Mouse (Mus musculus) CD4-positive, CD25-positive, alpha-beta regulatory T cell, adult 9 weeks (primary cell): ENCODE results near the gene Npvf. TPM values are rescaled to one million over a fixed set of nuclear protein-coding genes. Genes with fewer than 3 reads are reported as not detected.

Experiments
- polyA plus RNA-seq: library from polyadenylated mRNA; unstranded; fragments of 100-300 nt; shearing (Covaris generic); gene quantifications from one replicate; pipeline ENCODE4 v1.2.1, GENCODE M21; 2017

Gene Npvf
- not detected for polyA plus RNA-seq

GRCm38 (mm10) chr6:50654356-50654755, at the start of gene Npvf:
Gene Npvf (minus strand): TSS chr6:50654439.

Other genes starting within 250 kb of the Npvf start
- gene Osbpl3, start 198.2 kb downstream of the Npvf start, polyA plus RNA-seq: 50.3 TPM
- 29.6 TPM for gene Cycs, start 87.9 kb downstream of the Npvf start, polyA plus RNA-seq
- gene 4921507P07Rik, start 57.8 kb downstream of the Npvf start, polyA plus RNA-seq: 0.65 TPM